Mouse (Mus musculus) heart, postnatal 25 days (tissue): ENCODE data around the gene Gpn3. TPM values are rescaled to one million over a fixed set of nuclear protein-coding genes. Genes with fewer than 3 reads are reported as not detected.
A peak's percentile ranks its signal among the peaks of the same experiment; 100 is the strongest.

Source experiments
- DNase-seq: peaks from one replicate; pipeline ENCODE4 v3.0.0; 2022; ENCODE audit warnings: low spot score
- intact Hi-C: fragments of 180-260 bp; cut with DNase I; formaldehyde crosslinking; loops from one replicate; pipeline ENCODE4 v1.15.1; 2025
- total RNA-seq, 2 experiments: library from RNA; stranded (reverse); gene quantifications; 2 replicates each; pipeline ENCODE4 v1.2.3; 2021

Gene Gpn3
- total RNA-seq, 2 experiments from 2014 or later, result 22.9 to 26.6 TPM

DNA sequence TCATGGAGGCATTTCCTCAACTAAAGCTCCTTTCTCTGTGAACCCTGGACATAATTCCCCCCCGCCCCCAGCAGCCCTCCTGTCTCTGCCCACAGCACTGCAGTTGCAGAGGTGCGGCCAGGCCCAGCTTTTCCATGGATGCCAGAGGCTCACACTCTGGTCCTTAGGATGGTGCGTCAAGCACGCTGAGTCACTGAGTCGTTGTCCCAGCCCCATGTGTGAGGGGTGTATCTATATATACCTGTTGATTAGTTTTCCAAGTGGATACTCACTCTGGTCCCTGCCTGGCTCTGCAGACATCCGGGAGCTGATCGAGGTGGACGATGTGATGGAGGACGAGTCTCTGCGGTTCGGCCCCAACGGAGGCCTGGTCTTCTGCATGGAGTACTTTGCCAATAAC lies 6.5 kb downstream of the Gpn3 start:
- intact Hi-C loops, result no loop called here
- no peak for DNase-seq

- intact Hi-C loops, result no loop called here
- no peak for DNase-seq
These were observed 7.9 kb downstream of the Gpn3 start for GRCm38 (mm10) chr5:122379374-122380155.

GRCm38 (mm10) chr5:122390006-122390405 lies 18.3 kb downstream of the Gpn3 start:
- intact Hi-C loops, result loop anchor here (5.0 kb wide), 1 partner anchor 123 kb away; no protein-coding TSS in a partner anchor
- DNase-seq, result no peak

GRCm38 (mm10) chr5:122390671-122391070 lies 19.0 kb downstream of the Gpn3 start:
- intact Hi-C loops, result loop anchor here (5.0 kb wide), 1 partner anchor 123 kb away; no protein-coding TSS in a partner anchor
- no peak for DNase-seq

DNA sequence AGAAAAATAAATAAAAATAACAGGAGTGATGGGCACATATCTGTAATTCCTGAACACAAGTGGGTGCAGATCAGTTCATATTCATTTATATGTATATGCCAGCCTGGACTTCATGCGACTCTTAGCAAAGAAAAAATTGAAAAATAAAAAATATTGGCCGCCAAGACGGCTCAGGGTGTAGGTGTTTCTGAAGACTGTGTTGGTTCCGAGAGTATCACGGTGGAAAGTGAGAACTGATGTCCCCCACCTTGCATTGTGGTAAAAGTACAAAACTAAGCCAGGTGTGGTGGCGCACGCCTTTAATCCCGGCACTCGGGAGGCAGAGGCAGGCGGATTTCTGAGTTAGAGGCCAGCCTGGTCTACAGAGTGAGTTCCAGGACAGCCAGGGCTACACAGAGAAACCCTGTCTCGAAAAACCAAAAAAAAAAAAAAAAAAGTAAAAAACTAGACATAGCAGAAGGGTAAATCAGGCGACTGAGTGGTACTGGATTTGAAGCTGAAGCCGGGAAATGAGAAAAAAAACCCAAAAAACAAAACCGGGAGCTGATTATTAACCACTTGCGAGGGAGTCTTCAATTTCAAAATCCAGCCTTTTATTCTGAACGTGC lies 19.6 kb downstream of the Gpn3 start:
- intact Hi-C loops, result loop anchor here (5.0 kb wide), 1 partner anchor 124 kb away; no protein-coding TSS in a partner anchor
- no peak for DNase-seq

GRCm38 (mm10) chr5:122391786-122392180 lies 20.1 kb downstream of the Gpn3 start, which contains the start of gene Arpc3:
Arpc3 (plus strand) TSS chr5:122391878.
- DNase-seq, result peak; percentile 77
- intact Hi-C loops, result loop anchor here (5.0 kb wide), 1 partner anchor 124 kb away; no protein-coding TSS in a partner anchor

- intact Hi-C loops, result loop anchor here (5.0 kb wide), 1 partner anchor 125 kb away; no protein-coding TSS in a partner anchor
These were observed 20.7 kb downstream of the Gpn3 start for GRCm38 (mm10) chr5:122392227-122393004.

GRCm38 (mm10) chr5:122393887-122394286 lies 22.2 kb downstream of the Gpn3 start:
- no peak for DNase-seq
- intact Hi-C loops, result loop anchor here (5.0 kb wide), 1 partner anchor 127 kb away; no protein-coding TSS in a partner anchor

More at GRCm38 (mm10) chr5:122392227-122393004, 20.7 kb downstream of the Gpn3 start:
- DNase-seq, result no peak

DNA sequence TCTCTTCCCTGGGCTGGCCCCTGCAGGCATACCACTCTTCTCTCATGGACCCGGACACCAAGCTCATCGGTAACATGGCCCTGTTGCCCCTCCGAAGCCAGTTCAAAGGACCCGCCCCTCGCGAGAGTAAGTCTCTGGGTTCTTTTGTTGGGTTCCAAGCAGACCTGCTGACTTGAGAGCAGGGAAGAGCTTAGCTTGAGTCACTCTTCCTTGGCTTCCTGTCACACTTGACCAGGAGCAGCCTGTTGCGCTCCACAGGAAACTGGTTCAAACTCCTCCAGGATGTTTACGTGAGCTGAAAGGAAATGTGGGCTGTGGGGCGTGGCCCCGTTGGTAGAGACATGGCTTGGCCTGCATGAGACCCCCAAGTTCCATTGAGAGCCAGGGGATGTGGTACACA lies 25.1 kb downstream of the Gpn3 start:
- intact Hi-C loops, result no loop called here
- peak; percentile 56 for DNase-seq

- intact Hi-C loops, result no loop called here
- DNase-seq, result no peak
These were observed 25.8 kb downstream of the Gpn3 start for GRCm38 (mm10) chr5:122397495-122397894.

GRCm38 (mm10) chr5:122399871-122400270 lies 28.2 kb downstream of the Gpn3 start:
- intact Hi-C loops, result loop anchor here (2.0 to 5.0 kb wide), 2 partner anchors 227 to 327 kb away; no protein-coding TSS in a partner anchor
- DNase-seq, result no peak

- DNase-seq, result peak; percentile 82
- intact Hi-C loops, result loop anchor here (2.0 to 5.0 kb wide), 2 partner anchors 226 to 327 kb away; no protein-coding TSS in a partner anchor
These were observed 29.1 kb downstream of the Gpn3 start for GRCm38 (mm10) chr5:122400628-122401302.

- intact Hi-C loops, result loop anchor here (2.0 to 5.0 kb wide), 2 partner anchors 226 to 326 kb away; no protein-coding TSS in a partner anchor
- peak; percentile 48 for DNase-seq
These were observed 29.6 kb downstream of the Gpn3 start for GRCm38 (mm10) chr5:122401303-122401640.

GRCm38 (mm10) chr5:122402160-122402559 lies 30.5 kb downstream of the Gpn3 start:
- no peak for DNase-seq
- intact Hi-C loops, result loop anchor here (5.0 kb wide), 1 partner anchor 325 kb away; no protein-coding TSS in a partner anchor

DNA sequence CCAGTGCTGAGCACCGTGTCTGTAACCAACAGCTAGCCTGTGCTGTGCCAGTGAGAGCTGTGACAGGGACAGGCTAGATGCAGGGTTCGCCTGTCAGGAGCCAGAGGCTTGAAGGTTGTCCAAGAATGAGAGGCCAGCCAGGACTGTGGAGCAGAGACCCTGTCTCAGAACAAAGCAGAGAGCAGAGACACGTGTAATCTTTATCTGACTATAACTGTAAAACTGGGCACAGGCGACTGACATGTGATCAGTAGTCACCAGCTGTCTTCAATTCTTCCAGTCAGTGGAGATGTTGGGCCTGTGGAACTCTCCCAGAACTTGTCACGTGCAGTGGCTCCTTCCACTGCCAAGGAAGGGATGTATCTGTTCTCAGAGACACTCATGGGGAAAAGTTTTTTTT lies 31.1 kb downstream of the Gpn3 start:
- DNase-seq, result peak; percentile 67
- intact Hi-C loops, result loop anchor here (5.0 kb wide), 1 partner anchor 325 kb away; no protein-coding TSS in a partner anchor

DNA sequence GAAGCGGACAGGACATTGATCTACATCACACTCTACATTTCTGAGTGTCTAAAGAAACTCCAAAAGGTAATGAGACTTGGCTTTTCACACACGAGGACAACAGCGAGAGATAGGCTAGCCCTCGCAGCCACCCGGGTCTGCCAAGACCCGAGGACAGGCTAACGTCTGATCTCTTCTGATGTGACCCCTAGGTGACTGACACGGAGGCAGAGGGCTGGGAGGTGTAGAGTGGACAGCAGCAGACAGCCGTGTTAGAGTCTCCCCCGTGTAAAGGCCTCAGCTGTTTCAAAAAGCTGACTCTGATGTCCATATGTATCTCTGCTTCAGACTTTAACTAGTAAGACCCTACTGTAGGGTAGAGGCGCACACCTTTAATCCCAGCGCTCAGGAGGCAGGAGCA lies 31.7 kb downstream of the Gpn3 start:
- DNase-seq, result no peak
- intact Hi-C loops, result loop anchor here (5.0 kb wide), 1 partner anchor 324 kb away; no protein-coding TSS in a partner anchor

- intact Hi-C loops, result no loop called here
These were observed 33.9 kb downstream of the Gpn3 start for GRCm38 (mm10) chr5:122405537-122405936.

GRCm38 (mm10) chr5:122409692-122410645 lies 38.3 kb downstream of the Gpn3 start:
- intact Hi-C loops, result no loop called here
- DNase-seq, result no peak

More at GRCm38 (mm10) chr5:122405537-122405936, 33.9 kb downstream of the Gpn3 start:
- DNase-seq, result no peak
